Mouse (Mus musculus): Measurements from ENCODE around the gene Atp1a4. TPM values are rescaled to one million over a fixed set of nuclear protein-coding genes. Genes with fewer than 3 reads are reported as not detected.
A peak's percentile ranks its signal among the peaks of the same experiment; 100 is the strongest.

Atp1a4 gene
- polyA plus RNA-seq (2014; fragmentation: Nextera tagmentation; extraction: Ambion mirVana) = not detected in 2 replicates

GRCm38 (mm10) chr1:172258314-172258713 is at the start of gene Atp1a4:
Gene Atp1a4 (minus strand): TSS chr1:172258414.
- Histone ChIP-seq H3K4me2 (ENCODE audit: low read depth, severe bottlenecking) (no peak within 1 kb of the TSS), H3K27ac (replicated peaks; ENCODE audit: low read depth, low read length) (no peak within 1 kb of the TSS), H3K9me3 (ENCODE audit: control insufficient read depth, low read length) (no peaks in the 10 kb centered on the region), H3K27me3 (ENCODE audit: control insufficient read depth, insufficient read depth, low read length) (no peaks in the 10 kb centered on the region), H3K36me3 (ENCODE audit: control insufficient read depth, insufficient read depth, low read length) (no peaks in the 10 kb centered on the region), H3K4me3 (ENCODE audit: low read depth, low read length) (no peak within 1 kb of the TSS), H3K9ac (ENCODE audit: low read length) (no peak within 1 kb of the TSS), H3K4me1 (ENCODE audit: control insufficient read depth, insufficient read depth, low read length) (no peaks in the 10 kb centered on the region)
- 91% methylated on average over 6 of the region's 6 CpGs for WGBS
- DNase-seq (ENCODE audit: low spot score) (no peak), ATAC-seq (ENCODE audit: insufficient number of reproducible peaks, low FRiP score, low TSS enrichment, low read depth) (no peak)

GRCm38 (mm10) chr1:172307936-172308335 is 49.7 kb upstream of the Atp1a4 start:
- no peaks in the 10 kb centered on the region for H3K36me3 ChIP-seq (ENCODE audit: control insufficient read depth, insufficient read depth, low read length)
- H3K27ac ChIP-seq (replicated peaks; ENCODE audit: low read depth, low read length) = peak overlapping the region; percentile 68
- no peak overlapping the region for H3K4me3 ChIP-seq (ENCODE audit: low read depth, low read length)
- H3K9me3 ChIP-seq (ENCODE audit: control insufficient read depth, low read length) = no peaks in the 10 kb centered on the region
- no peaks in the 10 kb centered on the region for H3K27me3 ChIP-seq (ENCODE audit: control insufficient read depth, insufficient read depth, low read length)
- ATAC-seq (ENCODE audit: insufficient number of reproducible peaks, low FRiP score, low TSS enrichment, low read depth) = no peak
- DNase-seq (ENCODE audit: low spot score) = no peak
- H3K4me1 ChIP-seq (ENCODE audit: control insufficient read depth, insufficient read depth, low read length) = peaks cover 19% of the 10 kb centered on the region; the same call in 1 of the 2 replicates
- no peak overlapping the region for H3K4me2 ChIP-seq (ENCODE audit: low read depth, severe bottlenecking)
- WGBS = 57% methylated on average over 10 of the region's 10 CpGs
- H3K9ac ChIP-seq (ENCODE audit: low read length) = peak overlapping the region; percentile 37; the same call in 1 of the 2 replicates

- Histone ChIP-seq H3K27me3 (ENCODE audit: control insufficient read depth, insufficient read depth, low read length) (no peaks in the 10 kb centered on the region), H3K9ac (ENCODE audit: low read length) (no peak overlapping the region), H3K36me3 (ENCODE audit: control insufficient read depth, insufficient read depth, low read length) (no peaks in the 10 kb centered on the region), H3K4me2 (ENCODE audit: low read depth, severe bottlenecking) (no peak overlapping the region), H3K4me3 (ENCODE audit: low read depth, low read length) (no peak overlapping the region), H3K4me1 (ENCODE audit: control insufficient read depth, insufficient read depth, low read length) (peaks cover 16% of the 10 kb centered on the region; the same call in 1 of the 2 replicates), H3K27ac (replicated peaks; ENCODE audit: low read depth, low read length) (no peak overlapping the region), H3K9me3 (ENCODE audit: control insufficient read depth, low read length) (no peaks in the 10 kb centered on the region)
- ATAC-seq (ENCODE audit: insufficient number of reproducible peaks, low FRiP score, low TSS enrichment, low read depth) = no peak
- 84% methylated on average over 6 of the region's 6 CpGs for WGBS
- DNase-seq (ENCODE audit: low spot score) = no peak
Measured at GRCm38 (mm10) chr1:172306885-172307284, 48.7 kb upstream of the Atp1a4 start.

DNA sequence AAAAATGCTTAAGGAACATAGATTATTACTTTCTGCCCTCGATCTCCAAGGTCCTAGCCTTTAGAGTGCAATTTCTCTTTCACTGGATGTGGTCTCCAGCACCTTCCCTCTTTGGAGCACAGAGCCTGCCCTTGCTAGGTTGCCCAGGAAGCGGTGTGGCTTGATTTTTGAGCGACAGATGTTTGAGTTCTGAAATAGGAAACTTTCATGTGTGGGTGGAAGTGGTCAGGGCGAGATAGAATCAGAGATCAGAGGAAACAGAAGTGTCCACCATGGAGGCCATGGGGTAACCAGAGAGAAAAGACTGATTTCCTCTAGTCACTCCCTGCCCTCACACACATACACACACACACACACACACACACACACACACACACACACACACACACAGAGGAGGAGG is 48.0 kb upstream of the Atp1a4 start:
- Histone ChIP-seq H3K4me2 (ENCODE audit: low read depth, severe bottlenecking) (no peak overlapping the region), H3K9ac (ENCODE audit: low read length) (no peak overlapping the region), H3K9me3 (ENCODE audit: control insufficient read depth, low read length) (no peaks in the 10 kb centered on the region), H3K27me3 (ENCODE audit: control insufficient read depth, insufficient read depth, low read length) (no peaks in the 10 kb centered on the region), H3K4me1 (ENCODE audit: control insufficient read depth, insufficient read depth, low read length) (peaks cover 15% of the 10 kb centered on the region), H3K4me3 (ENCODE audit: low read depth, low read length) (no peak overlapping the region), H3K27ac (replicated peaks; ENCODE audit: low read depth, low read length) (no peak overlapping the region), H3K36me3 (ENCODE audit: control insufficient read depth, insufficient read depth, low read length) (no peaks in the 10 kb centered on the region)
- ATAC-seq (ENCODE audit: insufficient number of reproducible peaks, low FRiP score, low TSS enrichment, low read depth) (no peak), DNase-seq (ENCODE audit: low spot score) (no peak)
- 74% methylated on average over 4 of the region's 4 CpGs for WGBS

GRCm38 (mm10) chr1:172305635-172306034 is 47.4 kb upstream of the Atp1a4 start:
- Histone ChIP-seq H3K4me1 (ENCODE audit: control insufficient read depth, insufficient read depth, low read length) (peaks cover 18% of the 10 kb centered on the region), H3K9me3 (ENCODE audit: control insufficient read depth, low read length) (no peaks in the 10 kb centered on the region), H3K4me2 (ENCODE audit: low read depth, severe bottlenecking) (no peak overlapping the region), H3K9ac (ENCODE audit: low read length) (no peak overlapping the region), H3K36me3 (ENCODE audit: control insufficient read depth, insufficient read depth, low read length) (no peaks in the 10 kb centered on the region), H3K27ac (replicated peaks; ENCODE audit: low read depth, low read length) (no peak overlapping the region), H3K4me3 (ENCODE audit: low read depth, low read length) (no peak overlapping the region), H3K27me3 (ENCODE audit: control insufficient read depth, insufficient read depth, low read length) (no peaks in the 10 kb centered on the region)
- 78% methylated on average over 3 of the region's 3 CpGs for WGBS
- ATAC-seq (ENCODE audit: insufficient number of reproducible peaks, low FRiP score, low TSS enrichment, low read depth) (no peak), DNase-seq (ENCODE audit: low spot score) (no peak)

DNA sequence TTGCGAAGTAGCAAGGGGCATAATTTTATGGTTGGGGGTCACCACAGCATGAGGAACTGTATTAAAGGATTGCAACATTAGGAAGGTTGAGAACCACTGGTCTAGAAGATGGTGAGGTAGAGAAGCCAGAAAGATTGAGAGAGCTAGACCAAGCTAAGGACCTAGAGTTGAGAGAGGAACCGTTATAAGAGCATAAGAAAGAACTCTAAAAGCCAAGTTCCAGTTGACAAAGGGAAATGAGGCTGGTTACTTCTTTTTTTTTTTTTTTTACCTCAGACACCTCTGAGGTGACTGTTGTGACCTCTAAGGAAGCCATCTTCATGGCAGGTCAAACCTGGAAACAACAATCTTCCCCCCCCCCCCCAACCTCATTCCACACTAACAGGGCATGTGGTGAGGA is 46.9 kb upstream of the Atp1a4 start:
- H3K4me2 ChIP-seq (ENCODE audit: low read depth, severe bottlenecking) = no peak overlapping the region
- peaks cover 23% of the 10 kb centered on the region for H3K4me1 ChIP-seq (ENCODE audit: control insufficient read depth, insufficient read depth, low read length)
- H3K36me3 ChIP-seq (ENCODE audit: control insufficient read depth, insufficient read depth, low read length) = no peaks in the 10 kb centered on the region
- no peak for ATAC-seq (ENCODE audit: insufficient number of reproducible peaks, low FRiP score, low TSS enrichment, low read depth)
- H3K4me3 ChIP-seq (ENCODE audit: low read depth, low read length) = no peak overlapping the region
- no peaks in the 10 kb centered on the region for H3K27me3 ChIP-seq (ENCODE audit: control insufficient read depth, insufficient read depth, low read length)
- DNase-seq (ENCODE audit: low spot score) = no peak
- no peak overlapping the region for H3K27ac ChIP-seq (replicated peaks; ENCODE audit: low read depth, low read length)
- H3K9me3 ChIP-seq (ENCODE audit: control insufficient read depth, low read length) = no peaks in the 10 kb centered on the region
- WGBS = 90% methylated on average over 2 of the region's 2 CpGs
- H3K9ac ChIP-seq (ENCODE audit: low read length) = no peak overlapping the region

GRCm38 (mm10) chr1:172304443-172304842 is 46.2 kb upstream of the Atp1a4 start:
- Histone ChIP-seq H3K4me1 (ENCODE audit: control insufficient read depth, insufficient read depth, low read length) (peaks cover 24% of the 10 kb centered on the region), H3K27me3 (ENCODE audit: control insufficient read depth, insufficient read depth, low read length) (no peaks in the 10 kb centered on the region), H3K9me3 (ENCODE audit: control insufficient read depth, low read length) (no peaks in the 10 kb centered on the region), H3K9ac (ENCODE audit: low read length) (no peak overlapping the region), H3K27ac (replicated peaks; ENCODE audit: low read depth, low read length) (no peak overlapping the region), H3K36me3 (ENCODE audit: control insufficient read depth, insufficient read depth, low read length) (no peaks in the 10 kb centered on the region), H3K4me3 (ENCODE audit: low read depth, low read length) (no peak overlapping the region), H3K4me2 (ENCODE audit: low read depth, severe bottlenecking) (no peak overlapping the region)
- 69% methylated on average over 6 of the region's 6 CpGs for WGBS
- DNase-seq (ENCODE audit: low spot score) = no peak
- no peak for ATAC-seq (ENCODE audit: insufficient number of reproducible peaks, low FRiP score, low TSS enrichment, low read depth)

DNA sequence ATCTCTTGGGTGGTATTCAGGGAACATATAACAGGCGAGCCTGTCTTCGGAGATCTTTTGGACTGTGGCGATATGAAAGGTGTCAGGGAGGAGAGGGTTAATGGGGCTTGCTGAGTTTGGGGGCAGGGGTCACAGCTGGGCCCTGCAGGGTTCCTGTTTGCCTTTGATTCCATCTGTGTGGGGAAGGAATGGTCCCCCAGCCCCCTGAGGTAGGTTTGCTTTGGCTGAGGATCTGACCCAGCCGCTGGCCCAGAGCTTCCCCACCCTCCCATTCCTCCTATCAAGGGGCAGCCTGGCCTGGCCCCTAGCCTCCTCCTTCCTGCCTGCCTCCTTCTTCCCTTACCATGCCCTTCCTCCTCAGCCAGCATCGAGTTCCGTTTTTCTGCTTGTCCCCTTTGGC is 44.6 kb upstream of the Atp1a4 start:
- Histone ChIP-seq H3K4me2 (ENCODE audit: low read depth, severe bottlenecking) (no peak overlapping the region), H3K27me3 (ENCODE audit: control insufficient read depth, insufficient read depth, low read length) (no peaks in the 10 kb centered on the region), H3K27ac (replicated peaks; ENCODE audit: low read depth, low read length) (peak overlapping the region; percentile 48; the same call in 1 of the 2 replicates), H3K9me3 (ENCODE audit: control insufficient read depth, low read length) (no peaks in the 10 kb centered on the region), H3K36me3 (ENCODE audit: control insufficient read depth, insufficient read depth, low read length) (no peaks in the 10 kb centered on the region), H3K4me1 (ENCODE audit: control insufficient read depth, insufficient read depth, low read length) (peaks cover 33% of the 10 kb centered on the region), H3K4me3 (ENCODE audit: low read depth, low read length) (no peak overlapping the region), H3K9ac (ENCODE audit: low read length) (no peak overlapping the region)
- WGBS = 2% methylated on average over 6 of the region's 6 CpGs
- ATAC-seq (ENCODE audit: insufficient number of reproducible peaks, low FRiP score, low TSS enrichment, low read depth) = no peak
- DNase-seq (ENCODE audit: low spot score) = peak; percentile 68

- 50% methylated on average over 3 of the region's 3 CpGs for WGBS
- peaks cover 38% of the 10 kb centered on the region for H3K4me1 ChIP-seq (ENCODE audit: control insufficient read depth, insufficient read depth, low read length)
- no peak overlapping the region; the same call in 1 of the 2 replicates for H3K27ac ChIP-seq (replicated peaks; ENCODE audit: low read depth, low read length)
Measured at GRCm38 (mm10) chr1:172302311-172302710, 44.1 kb upstream of the Atp1a4 start.

More at GRCm38 (mm10) chr1:172302311-172302710, 44.1 kb upstream of the Atp1a4 start:
- DNase-seq (ENCODE audit: low spot score) (no peak), ATAC-seq (ENCODE audit: insufficient number of reproducible peaks, low FRiP score, low TSS enrichment, low read depth) (no peak)
- no peaks in the 10 kb centered on the region for H3K27me3 ChIP-seq (ENCODE audit: control insufficient read depth, insufficient read depth, low read length)
- no peak overlapping the region for H3K9ac ChIP-seq (ENCODE audit: low read length)
- H3K4me2 ChIP-seq (ENCODE audit: low read depth, severe bottlenecking) = no peak overlapping the region
- no peaks in the 10 kb centered on the region for H3K9me3 ChIP-seq (ENCODE audit: control insufficient read depth, low read length)
- H3K36me3 ChIP-seq (ENCODE audit: control insufficient read depth, insufficient read depth, low read length) = no peaks in the 10 kb centered on the region
- no peak overlapping the region for H3K4me3 ChIP-seq (ENCODE audit: low read depth, low read length)
